Mouse (Mus musculus): ENCODE data around the gene Alkbh6.

DNA sequence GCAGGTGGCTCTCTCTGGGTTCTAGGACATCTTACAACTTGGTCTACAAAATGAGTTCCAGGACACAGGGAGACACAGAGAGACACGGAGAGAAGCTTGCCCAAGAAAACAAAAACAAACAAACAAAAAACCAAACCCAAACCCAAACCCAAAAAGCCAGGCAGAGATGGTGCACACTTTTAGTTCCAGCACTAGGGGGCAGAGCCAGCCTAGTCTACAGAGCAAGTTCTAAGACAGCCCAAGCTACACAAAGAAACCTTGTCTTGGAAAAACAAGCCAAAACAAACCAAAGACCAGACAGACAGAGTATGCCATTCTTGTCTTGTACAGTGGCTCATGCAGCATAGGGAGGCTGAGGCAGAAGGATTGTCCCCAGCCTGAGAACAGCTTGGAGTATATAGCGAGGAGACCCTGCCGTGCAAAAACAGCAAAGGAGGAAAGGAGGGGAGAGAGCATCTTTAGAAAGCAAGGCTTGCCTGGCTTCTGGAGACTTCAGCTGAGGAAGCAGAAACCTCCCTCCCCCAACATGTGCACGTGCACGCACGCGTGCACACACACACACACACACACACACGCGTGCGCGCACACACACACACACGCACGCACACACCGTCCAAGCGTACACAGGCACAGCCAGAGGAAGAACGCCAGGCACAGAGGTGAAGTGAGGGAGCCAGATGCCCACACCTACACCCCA is 2.3 kb upstream of the Alkbh6 start:
- TF ChIP-seq CTCF (IDR thresholded peaks at IDR 0.05; ENCODE audit: low read depth, low read length) = no peak
- TF ChIP-seq GATA2 (IDR thresholded peaks at IDR 0.05; ENCODE audit: borderline replicate concordance, low read depth, low read length) = no peak
- no peak for TF ChIP-seq TAL1 (conservative IDR thresholded peaks at IDR 0.05; ENCODE audit: low read depth, low read length)
- TF ChIP-seq POLR2AphosphoS5 (IDR thresholded peaks at IDR 0.05; ENCODE audit: insufficient replicate concordance, low read depth, low read length) = no peak
